Mouse (Mus musculus): ENCODE measurements around the gene Nutm1. TPM values are rescaled to one million over a fixed set of nuclear protein-coding genes. Genes with fewer than 3 reads are reported as not detected.

The Nutm1 gene
- polyA plus RNA-seq, 2 experiments from 2014 or later, result not detected

Other genes with a start within 250 kb of the Nutm1 start
- not detected for gene Olfr1310, start 246.6 kb downstream of the Nutm1 start, polyA plus RNA-seq (2017; shearing (Covaris generic))
- gene Olfr1311, start 234.9 kb downstream of the Nutm1 start, polyA plus RNA-seq (2017; shearing (Covaris generic)), result not detected
- gene Olfr1312, start 209.1 kb downstream of the Nutm1 start, polyA plus RNA-seq (2017; shearing (Covaris generic)), result under 1 TPM in 1 of 2 experiments, not detected in 1; 0.08 TPM
- not detected for gene Olfr1313, start 181.4 kb downstream of the Nutm1 start, polyA plus RNA-seq (2017; shearing (Covaris generic))
- not detected for gene Olfr1314, start 162.5 kb downstream of the Nutm1 start, polyA plus RNA-seq (2017; shearing (Covaris generic))
- not detected for gene Olfr1315-ps1, start 143.9 kb downstream of the Nutm1 start, polyA plus RNA-seq (2017; shearing (Covaris generic))
- not detected for gene Olfr1316, start 124.3 kb downstream of the Nutm1 start, polyA plus RNA-seq (2017; shearing (Covaris generic))
- not detected for gene Olfr1317, start 119.0 kb downstream of the Nutm1 start, polyA plus RNA-seq (2017; shearing (Covaris generic))
- gene Olfr1318, start 105.1 kb downstream of the Nutm1 start, polyA plus RNA-seq (2017; shearing (Covaris generic)), result not detected
- gene Lpcat4, start 19.8 kb downstream of the Nutm1 start, polyA plus RNA-seq (2017; shearing (Covaris generic)), result 10 to 100 TPM; 23.6 to 39.7 TPM
- gene Nop10, start 2.6 kb upstream of the Nutm1 start, polyA plus RNA-seq (2017; shearing (Covaris generic)), result 100 to 1,000 TPM; 153 to 229 TPM
- 10 to 100 TPM; 51.7 to 61.2 TPM for gene Slc12a6, start 6.5 kb upstream of the Nutm1 start, polyA plus RNA-seq (2017; shearing (Covaris generic))
- not detected for gene Gm21985, start 7.0 kb upstream of the Nutm1 start, polyA plus RNA-seq (2017; shearing (Covaris generic))
- 10 to 100 TPM; 67.0 to 76.1 TPM for gene Emc4, start 108.7 kb upstream of the Nutm1 start, polyA plus RNA-seq (2017; shearing (Covaris generic))
- gene Katnbl1, start 119.9 kb upstream of the Nutm1 start, polyA plus RNA-seq (2017; shearing (Covaris generic)), result 10 to 100 TPM; 21.1 to 23.5 TPM
- 10 to 100 TPM; 12.9 to 14.8 TPM for gene Emc7, start 195.7 kb upstream of the Nutm1 start, polyA plus RNA-seq (2017; shearing (Covaris generic))
- gene Chrm5, start 221.5 kb upstream of the Nutm1 start, polyA plus RNA-seq (2017; shearing (Covaris generic)), result not detected
- gene Aven, start 233.7 kb upstream of the Nutm1 start, polyA plus RNA-seq (2017; shearing (Covaris generic)), result 10 to 100 TPM; 20.9 to 23.4 TPM